Mouse (Mus musculus): ENCODE data around the gene Nsun2.

The Nsun2 gene

DNA sequence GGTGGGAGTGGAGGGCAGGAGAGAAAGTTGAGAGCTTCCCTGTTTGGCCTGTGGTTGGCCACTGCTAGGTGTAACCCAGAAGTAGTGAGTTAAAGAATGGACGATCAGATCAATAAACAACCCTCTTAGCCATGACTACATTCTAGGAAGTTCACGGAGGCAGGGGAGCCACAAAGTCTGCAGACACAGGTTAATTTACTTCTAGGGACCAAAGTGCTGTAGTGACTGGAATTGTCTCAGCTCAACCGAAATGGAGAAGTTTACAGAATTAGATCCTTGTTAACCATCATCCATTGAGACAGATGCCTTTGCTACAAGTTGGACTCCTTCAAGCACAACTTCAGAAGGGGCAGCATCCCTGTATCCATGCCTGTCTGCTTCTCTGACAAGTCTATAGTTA lies 54.3 kb downstream of the Nsun2 start:
- in situ Hi-C loops (cut with MboI, MseI), result no loop called here

DNA sequence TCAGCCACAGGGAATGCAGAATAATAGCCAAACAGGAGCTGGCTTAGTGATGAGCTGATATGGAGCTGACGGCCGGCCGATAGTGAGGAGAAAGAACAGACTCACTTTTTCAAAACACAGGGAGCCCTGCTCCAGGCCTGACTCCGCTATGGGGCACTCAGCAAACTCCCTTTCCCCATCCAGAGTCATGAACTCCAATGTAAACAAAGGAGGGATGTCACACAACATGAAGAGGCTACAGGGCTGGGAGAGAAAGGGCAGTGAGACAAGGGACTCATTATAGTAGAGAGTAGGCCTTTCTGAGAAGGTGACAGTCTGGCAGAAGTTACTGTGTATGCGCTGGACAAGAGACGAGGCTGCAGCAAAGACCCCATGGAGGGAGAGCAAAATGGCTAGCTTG lies 54.7 kb downstream of the Nsun2 start:
- in situ Hi-C loops (cut with MboI, MseI), result no loop called here

DNA sequence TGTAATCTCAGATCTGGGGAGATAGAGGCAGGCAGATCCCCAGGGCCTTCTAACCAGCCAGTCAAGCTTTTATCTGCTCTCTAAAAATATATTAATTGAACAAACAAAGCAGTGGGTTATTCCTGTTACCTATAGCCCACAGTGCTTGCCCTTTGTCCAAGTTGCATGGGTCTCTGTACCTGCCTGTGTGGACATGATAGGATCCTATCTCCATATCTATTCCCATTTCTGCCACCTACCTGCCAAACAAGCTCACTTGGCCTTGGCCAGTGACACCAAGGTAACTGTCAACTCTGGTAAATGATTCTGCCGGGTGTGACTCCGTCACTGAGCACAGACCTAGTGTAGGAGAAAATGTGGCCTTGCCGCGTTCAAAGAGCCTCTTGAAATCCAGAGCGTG lies 57.8 kb downstream of the Nsun2 start:
- in situ Hi-C loops (cut with MboI, MseI), result no loop called here

DNA sequence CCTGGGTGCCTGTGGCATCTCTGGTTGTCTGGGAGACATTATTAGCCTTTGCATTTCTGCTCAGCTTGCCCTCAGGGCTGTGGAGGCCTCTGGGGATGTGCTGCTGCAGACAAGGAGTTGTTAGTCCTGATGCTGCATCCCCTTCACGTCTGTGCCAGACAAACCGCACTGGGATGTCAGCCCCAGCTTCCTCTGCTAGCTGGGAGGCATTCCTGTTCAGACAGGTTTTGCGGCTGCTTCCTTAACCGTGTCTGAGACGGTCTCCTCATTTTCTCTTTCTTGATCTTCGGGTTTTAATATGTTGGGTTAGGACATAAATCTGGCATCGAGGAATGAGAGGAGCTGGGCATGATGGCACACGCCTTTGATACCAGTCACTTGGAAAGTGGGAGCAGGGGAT lies 58.7 kb downstream of the Nsun2 start:
- in situ Hi-C loops (cut with MboI, MseI), result no loop called here

DNA sequence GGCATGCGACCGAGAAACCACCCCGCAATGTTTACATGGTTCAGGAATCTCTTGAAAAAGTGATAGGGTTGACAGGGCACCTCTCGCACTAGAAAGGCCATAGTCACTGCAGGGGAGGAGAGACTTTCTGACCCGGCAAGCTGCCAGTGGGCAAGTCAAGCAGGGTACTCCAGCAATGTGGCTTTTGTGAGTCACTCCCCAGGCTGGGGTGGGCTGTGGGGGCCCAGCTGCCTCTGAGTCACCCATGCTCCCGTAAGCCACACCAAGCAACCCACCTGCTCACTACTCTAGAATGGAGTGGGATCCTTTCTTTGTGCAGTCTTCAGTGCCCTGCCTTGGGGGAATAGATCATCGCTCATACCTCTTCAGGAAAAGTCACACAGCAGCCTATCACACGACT lies 59.9 kb downstream of the Nsun2 start:
- in situ Hi-C loops (cut with MboI, MseI), result no loop called here

DNA sequence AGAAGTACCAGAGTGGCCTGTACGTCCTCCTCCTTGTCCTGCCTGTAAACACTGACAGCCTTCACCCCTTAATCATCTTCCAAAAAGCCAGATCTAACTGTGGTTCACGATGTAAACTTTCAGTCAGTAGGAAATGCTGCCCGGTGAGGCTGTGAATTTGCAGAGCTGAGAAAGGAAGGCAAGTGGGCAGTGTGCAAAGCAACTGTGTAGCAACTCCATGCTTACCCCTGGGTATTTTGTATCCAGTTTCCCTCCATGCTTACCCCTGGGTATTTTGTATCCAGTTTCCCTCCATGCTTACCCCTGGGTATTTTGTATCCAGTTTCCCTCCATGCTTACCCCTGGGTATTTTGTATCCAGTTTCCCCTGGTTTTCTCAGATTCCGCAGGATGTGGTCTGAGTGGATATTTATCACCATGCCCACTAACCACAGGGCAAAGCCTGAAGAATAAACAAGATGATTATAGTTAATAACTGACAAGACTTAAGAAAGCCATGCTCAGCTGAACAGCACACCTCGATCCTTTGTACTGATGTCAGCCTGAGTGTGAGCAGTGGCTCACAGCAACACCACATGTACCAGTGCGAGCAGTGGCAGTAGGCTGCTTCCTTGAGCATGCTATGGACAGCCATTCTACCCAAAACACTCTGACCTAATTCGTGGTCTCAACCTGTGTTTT lies 61.2 kb downstream of the Nsun2 start:
- in situ Hi-C loops (cut with MboI, MseI), result no loop called here

DNA sequence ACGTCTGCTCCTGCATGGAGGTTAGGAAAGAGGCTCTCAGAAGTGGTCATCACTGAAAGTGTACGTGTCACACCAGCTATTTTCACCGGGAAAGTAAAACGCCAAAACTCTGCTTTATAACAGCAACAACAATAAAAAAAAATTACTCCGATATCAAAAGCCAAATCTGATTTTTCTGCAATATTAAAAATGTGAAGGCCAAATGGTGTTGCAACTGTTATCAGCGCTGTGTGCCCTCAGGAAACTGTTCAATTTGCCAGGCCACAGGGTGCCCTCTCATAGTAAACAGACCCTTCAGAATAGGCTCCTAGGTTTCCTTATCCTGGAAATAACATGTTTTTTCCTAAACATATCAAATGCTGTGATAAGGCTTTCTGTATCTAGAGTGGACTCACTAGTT lies 62.4 kb downstream of the Nsun2 start:
- in situ Hi-C loops (cut with MboI, MseI), result no loop called here

DNA sequence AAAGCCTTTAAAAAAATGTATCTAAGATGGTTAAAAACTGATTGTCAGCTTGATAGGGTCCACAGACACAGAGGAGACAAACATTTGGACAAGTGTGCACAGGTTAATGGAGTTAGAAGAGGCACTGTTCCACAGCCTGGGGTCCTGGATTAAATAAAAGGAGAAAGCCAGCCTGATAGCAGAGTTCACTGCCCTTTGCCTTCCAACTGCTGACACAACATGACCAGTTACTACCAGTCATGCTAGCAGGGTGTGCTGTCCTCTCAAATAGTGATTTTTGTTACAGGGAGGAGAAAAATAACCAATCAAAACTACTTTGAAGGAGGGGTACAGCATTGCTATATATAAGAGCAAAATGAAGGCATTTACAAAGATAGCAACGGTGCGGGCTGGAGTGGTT lies 63.0 kb downstream of the Nsun2 start:
- in situ Hi-C loops (cut with MboI, MseI), result no loop called here

DNA sequence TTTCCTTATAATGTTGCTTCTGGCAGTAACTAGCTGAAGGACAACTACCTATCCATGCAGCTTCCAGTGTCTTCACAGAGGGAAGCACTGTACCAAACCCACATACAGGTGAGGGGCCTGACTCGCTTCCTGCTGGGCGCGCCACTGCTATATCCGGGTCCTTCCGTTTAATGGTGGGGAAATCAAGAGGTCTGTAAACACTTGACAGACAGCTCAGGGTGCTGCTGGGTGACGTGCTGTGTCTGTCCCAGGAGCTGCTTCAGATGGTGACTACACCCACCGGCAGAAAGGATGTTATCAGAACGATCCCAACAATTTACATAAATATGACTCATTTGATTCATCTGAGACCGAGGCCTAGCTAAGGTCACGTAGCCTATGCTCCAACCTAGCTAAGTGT lies 65.3 kb downstream of the Nsun2 start:
- in situ Hi-C loops (cut with MboI, MseI), result no loop called here

DNA sequence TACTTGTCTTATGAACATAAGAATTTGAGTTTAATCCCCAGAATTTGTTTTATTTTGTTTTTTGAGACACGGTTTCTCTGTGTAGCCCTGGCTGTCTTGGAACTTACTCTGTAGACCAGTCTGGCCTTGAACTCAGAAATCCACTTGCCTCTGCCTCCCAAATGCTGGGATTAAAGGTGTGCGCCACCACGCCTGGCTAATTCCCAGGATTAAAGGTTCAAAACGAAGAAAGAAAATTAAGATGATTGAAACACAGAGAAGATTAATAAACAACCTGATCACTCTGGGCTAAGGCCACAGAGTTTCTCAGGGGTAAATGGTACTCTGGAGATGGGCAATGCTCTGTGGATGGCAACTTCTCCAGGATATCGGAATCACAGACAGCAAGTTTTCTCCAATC lies 67.3 kb downstream of the Nsun2 start:
- in situ Hi-C loops (cut with MboI, MseI), result loop anchor here (10.0 kb wide), 1 partner anchor 56 kb away; no protein-coding TSS in a partner anchor

DNA sequence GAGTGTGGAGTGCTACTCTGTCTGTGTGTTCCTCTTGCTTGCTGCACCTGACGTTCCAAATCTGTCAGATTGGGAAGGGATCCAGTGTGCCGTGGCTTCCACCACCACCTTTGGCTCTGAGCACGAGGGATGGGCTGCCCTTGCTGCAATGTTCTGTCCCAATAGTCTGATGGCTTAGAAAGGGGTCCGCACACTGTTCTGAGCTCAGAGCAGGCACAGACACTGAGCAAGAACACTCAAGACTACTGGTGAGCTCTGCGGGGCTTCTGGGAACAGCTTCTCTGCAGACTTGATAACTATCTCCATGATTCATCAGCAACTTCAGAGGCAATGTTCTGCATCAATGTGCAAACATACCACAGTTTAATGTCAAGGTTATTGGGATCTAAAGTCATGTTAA lies 67.8 kb downstream of the Nsun2 start:
- in situ Hi-C loops (cut with MboI, MseI), result loop anchor here (10.0 kb wide), 1 partner anchor 57 kb away; no protein-coding TSS in a partner anchor

DNA sequence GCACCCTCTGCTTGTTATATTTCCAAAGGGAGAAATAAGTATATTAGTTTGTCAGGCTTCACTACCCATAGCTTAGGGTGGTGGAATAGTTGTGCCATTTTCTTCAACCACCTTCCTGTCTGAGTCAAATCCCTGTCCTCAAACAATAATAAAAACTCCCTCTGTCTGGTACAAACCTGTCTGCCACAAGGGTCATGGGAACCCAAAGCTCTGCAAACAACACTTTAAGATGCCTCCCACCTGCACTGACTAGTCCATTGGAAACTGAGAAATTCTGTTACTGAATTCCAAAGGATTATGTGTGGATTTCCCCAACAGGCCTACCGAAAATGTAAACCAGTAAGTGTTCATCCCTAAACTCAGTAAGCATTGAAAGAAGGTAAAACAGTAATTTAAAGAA lies 71.1 kb downstream of the Nsun2 start:
- in situ Hi-C loops (cut with MboI, MseI), result loop anchor here (10.0 kb wide), 1 partner anchor 60 kb away; no protein-coding TSS in a partner anchor

DNA sequence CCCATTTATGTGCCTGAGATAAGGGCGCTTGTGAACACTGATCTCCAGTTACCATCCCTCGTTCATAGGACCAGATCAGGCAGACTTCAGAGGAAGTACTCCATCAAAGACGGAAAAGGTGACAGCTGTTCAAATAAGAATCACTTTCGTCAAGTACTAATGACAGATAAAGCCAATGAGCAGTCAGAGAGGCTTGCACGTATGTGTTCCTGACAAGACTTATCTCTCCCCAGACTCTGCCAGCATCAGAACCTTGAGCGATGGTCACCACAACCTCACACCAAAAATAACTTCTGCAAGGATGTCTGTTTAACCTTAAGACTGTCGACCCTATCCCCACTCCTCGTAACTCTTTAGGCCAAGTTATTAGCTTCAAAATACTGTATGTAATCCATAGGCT lies 75.2 kb downstream of the Nsun2 start:
- in situ Hi-C loops (cut with MboI, MseI), result loop anchor here (10.0 kb wide), 1 partner anchor 64 kb away; no protein-coding TSS in a partner anchor

DNA sequence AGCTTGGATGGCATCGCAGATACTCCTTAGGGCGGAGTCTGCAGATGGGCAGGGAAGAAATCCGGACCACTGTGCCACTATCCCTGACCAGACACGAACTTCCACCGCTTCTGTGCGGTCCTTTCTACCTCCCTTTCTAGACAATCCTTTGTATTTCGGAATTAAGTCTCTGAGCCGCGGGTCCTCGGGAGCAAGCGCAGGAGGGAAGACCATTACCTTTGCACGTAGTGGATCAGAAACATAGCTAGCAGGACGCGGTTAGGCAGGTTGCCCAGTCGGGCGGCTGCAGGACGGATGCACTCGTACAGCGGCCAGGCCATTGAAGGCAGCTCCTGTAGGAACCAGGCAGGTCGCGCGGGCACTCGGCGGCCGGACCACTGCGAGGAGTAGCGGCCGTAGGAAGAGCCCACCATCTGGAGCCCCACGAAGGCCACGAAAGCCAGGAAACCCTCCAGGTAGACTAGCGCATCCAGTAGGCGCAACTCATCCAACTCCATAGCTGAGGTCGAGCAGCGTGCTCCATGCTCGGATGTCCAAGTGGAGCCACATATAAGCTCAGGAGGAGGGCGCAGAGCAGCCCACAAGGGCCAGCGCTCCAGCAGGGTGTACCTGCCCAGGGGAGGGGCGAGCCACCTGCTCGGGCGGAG lies 77.3 kb downstream of the Nsun2 start:
- in situ Hi-C loops (cut with MboI, MseI), result loop anchor here (10.0 kb wide), 1 partner anchor 1026 kb away; the partner anchor contains the start of genes Fastkd3 and Mtrr

DNA sequence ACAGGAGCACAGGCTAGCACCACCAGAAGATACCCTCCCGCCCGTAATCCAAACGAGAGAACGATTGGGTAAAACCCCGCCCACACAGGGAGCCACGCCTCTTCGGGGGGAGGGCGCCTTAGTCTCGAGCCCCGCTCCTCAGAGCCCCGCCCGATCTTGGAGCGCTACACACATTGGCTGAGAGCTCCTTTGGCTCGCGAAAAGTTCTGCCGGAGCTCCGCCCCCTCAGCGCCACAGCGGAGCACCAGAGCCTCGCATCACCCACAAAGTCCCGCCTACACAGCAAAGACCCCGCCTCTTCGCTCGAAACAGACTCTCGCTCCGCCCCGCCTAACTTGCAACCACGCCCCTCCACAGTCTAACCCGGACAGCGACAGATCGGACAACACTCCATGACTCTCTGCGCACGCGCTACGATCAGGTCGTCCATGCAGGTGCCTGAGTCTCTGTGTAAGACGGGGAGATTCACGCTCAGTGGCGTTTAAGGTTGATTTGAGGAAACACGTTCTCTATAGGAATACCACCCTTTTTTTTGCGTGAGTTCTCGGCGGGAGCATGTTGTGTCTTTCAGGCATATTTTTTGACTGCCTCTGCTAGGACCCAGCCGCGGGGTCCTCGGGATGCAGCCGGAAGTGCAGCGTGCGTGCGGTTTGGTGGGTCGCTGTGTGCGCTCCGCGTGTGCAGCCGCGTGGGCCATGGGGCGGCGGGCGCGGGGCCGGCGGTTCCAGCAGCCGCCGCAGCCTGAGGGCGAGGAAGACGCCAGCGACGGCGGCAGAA lies 78.0 kb downstream of the Nsun2 start, which contains the start of gene Srd5a1:
Gene Srd5a1 (minus strand): TSS at position 45 of the 777 bp plus-strand sequence.
- in situ Hi-C loops (cut with MboI, MseI), result loop anchor here (10.0 kb wide), 1 partner anchor 1027 kb away; the partner anchor contains the start of genes Fastkd3 and Mtrr

DNA sequence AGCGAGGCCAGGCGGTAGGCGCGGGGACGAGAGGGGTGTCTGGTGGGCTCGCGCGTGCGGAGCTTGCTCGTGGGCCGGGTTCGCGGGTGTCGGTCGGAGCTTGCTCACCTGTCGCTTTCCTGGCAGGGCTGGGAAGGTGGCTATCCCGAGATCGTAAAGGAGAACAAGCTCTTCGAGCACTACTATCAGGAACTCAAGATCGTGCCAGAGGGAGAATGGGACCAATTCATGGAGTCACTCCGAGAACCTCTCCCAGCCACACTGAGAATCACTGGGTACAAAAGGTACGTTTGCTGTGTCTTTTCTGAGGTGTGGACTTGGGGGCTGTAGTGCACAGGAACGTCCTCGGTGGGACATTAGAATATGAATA lies 78.6 kb downstream of the Nsun2 start:
- in situ Hi-C loops (cut with MboI, MseI), result loop anchor here (10.0 kb wide), 1 partner anchor 1027 kb away; the partner anchor contains the start of genes Fastkd3 and Mtrr

DNA sequence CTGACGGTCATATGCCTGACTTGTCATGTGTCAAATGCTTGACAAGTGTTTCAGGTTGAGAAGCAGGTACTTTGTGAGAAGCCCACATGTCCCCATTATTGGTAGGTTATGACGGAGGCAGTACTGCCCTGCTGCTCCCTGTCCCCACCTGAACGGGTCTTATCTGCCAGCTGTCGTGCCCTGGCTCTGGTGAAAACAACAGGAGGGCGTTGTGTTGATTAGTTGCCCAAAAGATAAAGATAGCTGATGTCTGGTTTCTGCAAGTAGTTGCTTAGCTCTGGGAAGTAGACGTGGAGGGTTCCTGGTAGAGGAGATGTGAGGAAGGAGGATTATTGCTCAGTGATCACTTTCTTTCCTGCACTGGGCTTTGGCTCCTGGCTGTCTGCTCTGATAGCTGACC lies 83.2 kb downstream of the Nsun2 start:
- in situ Hi-C loops (cut with MboI, MseI), result loop anchor here (10.0 kb wide), 1 partner anchor 1032 kb away; the partner anchor contains the start of genes Fastkd3 and Mtrr

DNA sequence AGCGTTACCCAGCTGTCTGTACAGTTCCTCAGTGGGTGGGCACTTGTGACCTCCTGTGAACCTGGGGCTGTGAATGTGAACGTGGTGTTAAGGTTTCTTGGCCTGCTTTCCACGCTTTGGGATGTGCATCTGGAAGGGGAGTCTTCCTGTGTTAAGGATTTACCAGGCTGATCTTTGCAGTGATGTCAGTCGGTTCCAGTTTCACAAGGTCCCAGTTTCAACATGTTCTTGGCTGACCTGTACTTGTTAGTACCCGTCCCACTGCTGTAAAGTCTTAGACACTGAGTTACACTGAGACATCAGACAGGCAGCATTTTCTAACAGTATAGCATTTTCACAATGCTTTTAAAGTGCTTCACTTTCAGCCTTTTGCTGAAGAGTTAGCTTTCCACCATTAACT lies 90.3 kb downstream of the Nsun2 start:
- in situ Hi-C loops (cut with MboI, MseI), result no loop called here

DNA sequence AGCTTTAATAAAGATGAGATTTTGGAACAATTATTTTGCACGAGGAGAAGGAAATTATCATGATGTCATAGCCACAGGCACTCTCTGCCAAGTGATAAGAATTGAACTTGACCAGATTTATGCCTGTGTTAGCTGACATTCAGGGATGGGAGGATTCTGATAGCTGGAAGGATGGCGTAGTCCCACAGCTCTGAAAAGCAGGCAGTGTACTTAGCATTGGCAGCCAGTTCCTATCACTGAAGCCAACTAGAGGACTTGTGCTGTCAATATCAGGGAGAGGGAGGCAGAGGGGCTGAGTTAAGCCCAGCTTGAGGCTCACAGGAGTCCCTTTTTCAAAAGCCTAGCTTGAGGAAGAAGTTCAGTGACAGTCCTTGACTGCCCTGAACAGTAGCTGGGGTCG lies 91.0 kb downstream of the Nsun2 start:
- in situ Hi-C loops (cut with MboI, MseI), result no loop called here

DNA sequence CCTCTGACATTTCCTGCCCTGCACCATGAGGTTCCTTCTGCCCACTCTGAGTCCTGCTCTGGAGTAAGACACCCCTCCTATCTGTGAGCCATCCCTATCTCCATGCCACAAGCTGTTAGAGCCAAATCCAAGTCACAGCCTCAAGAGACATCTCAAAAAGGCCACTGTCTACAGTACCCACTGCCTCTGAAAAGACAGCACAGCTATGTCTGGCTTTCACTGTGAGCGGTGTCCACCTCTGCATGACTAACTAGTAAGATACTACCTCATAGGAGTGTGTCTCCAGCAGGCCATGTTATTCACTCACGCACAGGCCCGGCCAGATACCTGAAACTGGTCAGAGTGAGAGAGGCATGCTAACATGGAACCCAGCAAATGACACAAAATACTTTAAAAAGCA lies 94.4 kb downstream of the Nsun2 start:
- in situ Hi-C loops (cut with MboI, MseI), result no loop called here

DNA sequence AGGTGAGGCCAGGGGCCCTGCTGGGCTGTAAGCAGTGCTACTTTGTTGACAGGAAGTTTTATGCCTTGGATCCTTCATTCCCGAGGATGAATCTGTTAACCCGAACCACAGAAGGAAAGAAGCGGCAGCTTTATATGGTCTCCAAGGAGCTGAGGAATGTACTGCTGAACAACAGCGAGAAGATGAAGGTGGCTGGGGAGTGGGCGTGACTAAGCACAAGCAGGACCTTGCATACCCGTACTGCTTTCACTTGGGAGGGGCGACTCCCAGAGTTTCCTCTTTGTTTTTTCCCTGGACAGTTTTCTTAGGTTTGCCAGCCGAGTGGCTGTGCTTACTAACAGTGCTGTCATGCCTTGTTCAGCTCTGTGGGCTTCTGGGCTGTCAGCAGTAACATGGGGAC lies 97.0 kb downstream of the Nsun2 start:
- in situ Hi-C loops (cut with MboI, MseI), result no loop called here

DNA sequence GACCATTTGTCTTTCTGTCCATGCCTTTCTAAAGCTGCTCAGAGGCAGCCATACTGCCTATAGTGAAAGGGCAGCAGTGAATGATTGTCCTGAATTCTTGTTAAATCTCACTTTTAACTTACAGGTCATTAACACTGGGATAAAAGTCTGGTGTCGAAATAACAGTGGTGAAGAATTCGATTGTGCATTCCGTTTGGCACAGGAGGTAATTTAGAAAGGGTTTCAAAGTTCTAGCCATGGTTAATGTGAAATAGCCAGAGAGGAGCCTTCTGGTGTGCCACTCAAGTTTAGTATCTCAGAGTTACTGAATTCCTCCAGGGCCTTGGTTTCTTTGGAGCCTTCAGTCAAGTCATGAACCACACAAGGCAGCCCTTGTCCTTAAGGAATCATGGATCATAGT lies 97.6 kb downstream of the Nsun2 start:
- in situ Hi-C loops (cut with MboI, MseI), result no loop called here
